Mouse (Mus musculus) spleen, embryonic (tissue): ENCODE measurements around the gene Stk19.
"Not testable (repeated sequence)": the region's sequence is repeated elsewhere in the genome, so short reads cannot be mapped to it uniquely, and the experiment has no call there.

Source experiments
- CTCF ChIA-PET: fragments of 350-600 bp; sonication (Branson Sonifier 250); formaldehyde crosslinking; loops from one replicate; lab custom pipeline; 2022; lab: Charles Lee

Gene Stk19

GRCm38 (mm10) chr17:34844884-34845283, 8.1 kb upstream of the Stk19 start:
- CTCF ChIA-PET: no interaction called here

GRCm38 (mm10) chr17:34840736-34841307, 4.1 kb upstream of the Stk19 start:
- CTCF ChIA-PET: no interaction called here

GRCm38 (mm10) chr17:34838785-34839184, 2.0 kb upstream of the Stk19 start:
- CTCF ChIA-PET: no interaction called here

- CTCF ChIA-PET: interaction anchor here (0.6 kb wide), 2 partner anchors 65 to 98 kb away, joined by 4 to 5 read pairs; no protein-coding TSS in a partner anchor
These were observed 949 bp upstream of the Stk19 start for GRCm38 (mm10) chr17:34837464-34838324.

GRCm38 (mm10) chr17:34836155-34836855, 440 bp downstream of the Stk19 start:
- CTCF ChIA-PET: interaction anchor here (0.7 kb wide), 1 partner anchor 917 kb away, joined by 3 read pairs; no protein-coding TSS in a partner anchor

GRCm38 (mm10) chr17:34830776-34831175, 6.0 kb downstream of the Stk19 start:
- CTCF ChIA-PET: not testable (repeated sequence)

- CTCF ChIA-PET: no interaction called here
These were observed 21.9 kb downstream of the Stk19 start for GRCm38 (mm10) chr17:34814818-34815370.

- CTCF ChIA-PET: not testable (repeated sequence)
These were observed 23.0 kb downstream of the Stk19 start for GRCm38 (mm10) chr17:34813747-34814146.

GRCm38 (mm10) chr17:34811275-34811674, 25.5 kb downstream of the Stk19 start:
- CTCF ChIA-PET: no interaction called here

- CTCF ChIA-PET: not testable (repeated sequence)
These were observed 25.9 kb downstream of the Stk19 start for GRCm38 (mm10) chr17:34810811-34811210.

GRCm38 (mm10) chr17:34810411-34810810, 26.3 kb downstream of the Stk19 start:
- CTCF ChIA-PET: not testable (repeated sequence)

GRCm38 (mm10) chr17:34808599-34809205, 28.0 kb downstream of the Stk19 start:
- CTCF ChIA-PET: no interaction called here

- CTCF ChIA-PET: no interaction called here
These were observed 29.6 kb downstream of the Stk19 start for GRCm38 (mm10) chr17:34807176-34807575.

GRCm38 (mm10) chr17:34804871-34805562, 31.7 kb downstream of the Stk19 start:
- CTCF ChIA-PET: no interaction called here

- CTCF ChIA-PET: not testable (repeated sequence)
These were observed 32.4 kb downstream of the Stk19 start, which contains the start of gene Cyp21a1 for GRCm38 (mm10) chr17:34804301-34804700. Gene Cyp21a1 (minus strand): TSS chr17:34804561.

GRCm38 (mm10) chr17:34803367-34803766, 33.4 kb downstream of the Stk19 start:
- CTCF ChIA-PET: not testable (repeated sequence)

GRCm38 (mm10) chr17:34802756-34803155, 34.0 kb downstream of the Stk19 start:
- CTCF ChIA-PET: not testable (repeated sequence)

GRCm38 (mm10) chr17:34800781-34801305, 35.9 kb downstream of the Stk19 start:
- CTCF ChIA-PET: not testable (repeated sequence)

GRCm38 (mm10) chr17:34799531-34799925, 37.2 kb downstream of the Stk19 start:
- CTCF ChIA-PET: no interaction called here

- CTCF ChIA-PET: no interaction called here
These were observed 37.7 kb downstream of the Stk19 start for GRCm38 (mm10) chr17:34798866-34799530.
